Mouse (Mus musculus) gastrocnemius, adult 2 months (tissue): ENCODE data around the gene Atp6v0a1. TPM values are rescaled to one million over a fixed set of nuclear protein-coding genes. Genes with fewer than 3 reads are reported as not detected.
"Not testable (repeated sequence)": the region's sequence is repeated elsewhere in the genome, so short reads cannot be mapped to it uniquely, and the experiment has no call there.

Experiments
- DNase-seq: peaks from one replicate; pipeline ENCODE4 v3.0.0; 2022
- H3K27ac ChIP-seq: fragments of 200-600 bp; 2 replicates; pipeline ENCODE4 v1.8.1; 2022; ENCODE audit warnings: mild to moderate bottlenecking
- H3K4me3 ChIP-seq: fragments of 200-600 bp; 2 replicates; pipeline ENCODE4 v1.8.1; 2022; ENCODE audit warnings: mild to moderate bottlenecking, moderate library complexity
- CTCF ChIP-seq: fragments of 200-600 bp; IDR thresholded peaks from 2 replicates; pipeline ENCODE4 v1.8.1; 2022; ENCODE audit warnings: antibody characterized with exemption, mild to moderate bottlenecking, moderate library complexity
- intact Hi-C: fragments of 180-260 bp; cut with DNase I; formaldehyde crosslinking; loops from one replicate; pipeline ENCODE4 v1.15.1; 2025
- total RNA-seq, 2 experiments: library from RNA; stranded (reverse); gene quantifications; 2 replicates each; pipeline ENCODE4 v1.2.3; 2021

The Atp6v0a1 gene
- total RNA-seq, 2 experiments from 2014 or later = 59.6 to 65.2 TPM

DNA sequence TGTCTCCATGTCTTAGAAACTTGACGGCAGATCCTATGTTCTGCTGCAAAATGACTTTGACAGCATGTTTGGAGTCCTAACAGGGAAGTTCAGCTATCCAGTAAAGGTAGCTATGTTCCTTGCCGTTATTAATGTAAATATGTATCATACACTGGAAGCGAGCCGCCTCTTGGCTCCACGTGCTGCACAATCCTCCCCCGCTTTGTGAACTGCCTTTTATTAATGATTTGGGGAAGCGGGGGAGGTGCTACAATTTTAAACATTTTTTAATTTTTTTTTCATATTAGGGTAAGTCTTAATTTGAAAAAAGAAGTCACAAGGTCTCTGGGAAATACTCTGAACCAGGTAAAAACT lies 25.5 kb upstream of the Atp6v0a1 start:
- TF ChIP-seq CTCF = no peak
- DNase-seq = no peak
- Histone ChIP-seq H3K27ac (peak overlapping the region; percentile 75), H3K4me3 (peak overlapping the region; percentile 71)
- intact Hi-C loops = loop anchor here (1.0 to 5.0 kb wide), 2 partner anchors 74 to 189 kb away; partner anchors contain the start of genes Cntnap1 and Plekhh3

DNA sequence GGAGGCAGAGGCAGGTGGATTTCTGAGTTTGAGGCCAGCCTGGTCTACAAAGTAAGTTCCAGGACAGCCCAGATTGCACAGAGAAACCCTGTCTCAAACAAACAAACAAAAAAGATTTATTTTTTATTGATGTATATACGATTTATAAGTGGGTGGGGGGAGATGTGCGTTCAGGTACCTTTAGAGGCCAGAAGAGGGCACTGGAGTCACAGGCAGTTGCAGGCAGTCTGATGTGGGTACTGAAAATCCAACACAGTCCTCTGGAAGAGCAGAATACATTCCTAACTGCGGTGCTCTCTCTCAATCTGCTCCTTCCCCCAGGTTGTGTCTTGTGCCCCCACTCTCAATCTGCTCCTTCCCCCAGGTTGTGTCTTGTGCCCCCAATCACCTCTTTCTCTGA lies 23.6 kb upstream of the Atp6v0a1 start:
- Histone ChIP-seq H3K27ac (no peak overlapping the region), H3K4me3 (no peak overlapping the region)
- intact Hi-C loops = no loop called here
- peak; percentile 44 for TF ChIP-seq CTCF
- no peak for DNase-seq

DNA sequence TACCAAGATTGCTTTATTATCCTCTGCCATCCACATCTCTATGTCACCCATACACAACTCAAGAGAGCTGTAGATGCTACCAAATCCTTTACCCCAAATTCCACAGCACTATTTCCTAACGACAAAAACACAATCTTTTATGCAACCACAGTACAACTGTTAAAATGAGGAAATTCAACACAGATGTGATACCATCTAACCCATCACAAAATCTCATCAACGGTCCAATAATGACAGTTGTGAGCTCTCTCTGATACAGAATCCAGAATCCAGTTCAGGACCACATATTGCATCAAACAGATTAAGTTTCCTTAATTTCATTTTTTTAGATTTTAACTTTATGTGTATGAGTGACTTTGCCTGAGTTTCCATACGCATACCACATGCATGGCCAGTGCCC lies 20.6 kb upstream of the Atp6v0a1 start:
- intact Hi-C loops = no loop called here
- Histone ChIP-seq H3K4me3 (no peak overlapping the region), H3K27ac (no peak overlapping the region)
- no peak for TF ChIP-seq CTCF
- DNase-seq = no peak

DNA sequence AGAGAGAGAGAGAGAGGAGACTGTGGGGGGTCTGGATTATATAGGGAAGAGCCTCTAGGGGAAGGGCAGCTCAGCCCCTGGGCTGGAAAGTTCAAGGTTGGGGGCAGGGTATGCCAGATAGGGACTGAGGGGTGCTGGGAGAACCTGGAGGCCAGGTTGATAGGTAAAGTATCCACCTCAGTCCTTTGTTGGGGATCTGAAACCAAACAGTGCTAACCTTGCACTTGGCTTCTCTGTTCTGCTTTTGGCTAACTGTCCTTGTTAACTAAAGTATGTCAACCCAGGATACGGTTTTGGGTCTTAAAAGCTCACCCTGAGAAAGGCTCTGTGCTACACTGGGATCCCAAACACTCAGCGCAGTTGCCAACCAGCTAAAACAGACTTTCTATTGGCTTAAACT lies 19.6 kb upstream of the Atp6v0a1 start:
- no peak for TF ChIP-seq CTCF
- no peak overlapping the region for H3K4me3 ChIP-seq
- intact Hi-C loops = no loop called here
- no peak overlapping the region for H3K27ac ChIP-seq
- no peak for DNase-seq

DNA sequence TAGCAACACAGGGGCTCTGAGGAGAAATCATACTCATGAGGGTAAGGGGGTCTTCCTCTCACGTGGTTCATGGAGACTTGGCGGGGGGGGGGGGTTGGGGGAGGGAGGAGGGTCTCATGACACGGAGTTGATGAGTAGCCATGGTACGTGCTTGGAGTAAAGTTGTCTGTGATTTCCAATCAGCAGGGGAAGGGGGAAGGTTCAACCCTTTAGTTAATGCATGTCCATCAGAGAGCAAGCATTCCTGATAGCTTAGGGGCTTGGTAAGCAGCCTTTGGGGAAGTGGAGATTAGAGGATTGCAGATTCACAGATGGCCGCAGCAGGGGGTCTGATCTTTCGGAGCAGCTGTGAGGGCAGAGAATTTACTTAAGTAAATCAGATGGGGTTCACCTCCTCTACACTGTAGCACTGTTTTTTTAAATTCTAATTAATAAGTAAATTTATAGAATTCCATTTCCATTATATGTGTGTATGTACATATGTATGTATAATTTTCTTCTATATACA lies 18.2 kb upstream of the Atp6v0a1 start:
- Histone ChIP-seq H3K4me3 (no peak overlapping the region), H3K27ac (no peak overlapping the region)
- no peak for TF ChIP-seq CTCF
- DNase-seq = no peak
- intact Hi-C loops = no loop called here

DNA sequence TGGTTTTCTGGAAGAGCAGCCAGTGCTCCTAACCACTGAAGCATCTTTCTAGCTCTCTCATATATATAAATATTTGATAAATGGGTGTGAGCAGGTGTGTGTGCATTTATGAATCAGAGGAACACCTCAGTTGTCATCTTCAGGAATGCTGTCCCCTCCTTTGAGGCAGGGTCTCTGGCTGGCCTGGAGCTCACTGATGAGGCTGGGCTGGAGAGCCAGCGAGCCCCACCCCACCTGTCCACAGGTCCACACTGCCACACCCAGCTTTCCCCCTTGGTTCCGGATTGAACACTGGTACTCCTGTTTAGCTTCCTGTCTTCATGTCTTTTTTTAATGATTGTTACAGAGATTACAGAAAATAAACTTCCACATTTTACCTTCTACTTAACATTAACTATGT lies 15.8 kb upstream of the Atp6v0a1 start:
- intact Hi-C loops = no loop called here
- no peak overlapping the region for H3K4me3 ChIP-seq
- no peak overlapping the region for H3K27ac ChIP-seq
- no peak for DNase-seq
- no peak for TF ChIP-seq CTCF

DNA sequence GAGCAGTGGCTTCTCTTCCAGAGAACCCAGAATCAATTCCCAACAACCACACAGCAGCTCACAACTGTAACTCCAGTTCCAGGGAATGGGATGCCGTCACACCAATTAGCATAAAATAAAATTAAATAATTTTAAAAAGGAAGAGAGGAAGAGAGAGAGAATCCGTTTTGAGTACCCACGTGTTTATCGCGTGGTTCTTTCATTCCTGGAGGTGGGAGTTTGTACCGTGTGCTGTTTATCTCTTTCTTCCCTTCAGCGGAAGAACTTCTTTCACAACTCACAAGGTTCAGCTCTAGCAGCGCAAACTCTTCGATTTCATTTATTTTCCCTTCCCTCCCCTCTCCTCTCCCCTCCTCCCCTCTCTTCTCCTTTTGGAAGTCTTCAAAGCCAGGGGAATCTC lies 15.0 kb upstream of the Atp6v0a1 start:
- intact Hi-C loops = no loop called here
- Histone ChIP-seq H3K4me3 (peak overlapping the region; percentile 19; the same call in 1 of the 2 replicates), H3K27ac (no peak overlapping the region)
- no peak for DNase-seq
- no peak for TF ChIP-seq CTCF

DNA sequence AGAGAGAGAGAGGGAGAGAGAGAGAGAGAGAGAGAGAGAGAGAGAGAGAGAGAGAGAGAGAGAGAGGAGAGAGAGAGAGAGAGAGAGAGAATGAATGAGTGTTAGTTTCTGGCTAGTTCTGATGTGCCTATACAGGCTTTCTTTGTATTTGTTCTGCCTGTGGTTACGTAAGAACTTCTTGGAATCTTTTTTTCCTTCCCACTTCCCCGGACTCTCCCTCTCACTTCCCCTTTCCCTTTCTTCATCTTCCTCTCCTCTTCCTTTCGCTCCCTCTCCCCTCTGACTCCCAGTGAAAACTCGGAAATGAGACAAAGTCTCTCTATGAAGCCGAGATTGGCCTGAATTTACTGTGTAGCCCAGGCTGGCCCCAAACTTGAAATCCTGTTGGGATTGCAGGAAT lies 14.6 kb upstream of the Atp6v0a1 start:
- no peak overlapping the region for H3K27ac ChIP-seq
- no peak for DNase-seq
- intact Hi-C loops = no loop called here
- no peak for TF ChIP-seq CTCF
- no peak overlapping the region for H3K4me3 ChIP-seq

DNA sequence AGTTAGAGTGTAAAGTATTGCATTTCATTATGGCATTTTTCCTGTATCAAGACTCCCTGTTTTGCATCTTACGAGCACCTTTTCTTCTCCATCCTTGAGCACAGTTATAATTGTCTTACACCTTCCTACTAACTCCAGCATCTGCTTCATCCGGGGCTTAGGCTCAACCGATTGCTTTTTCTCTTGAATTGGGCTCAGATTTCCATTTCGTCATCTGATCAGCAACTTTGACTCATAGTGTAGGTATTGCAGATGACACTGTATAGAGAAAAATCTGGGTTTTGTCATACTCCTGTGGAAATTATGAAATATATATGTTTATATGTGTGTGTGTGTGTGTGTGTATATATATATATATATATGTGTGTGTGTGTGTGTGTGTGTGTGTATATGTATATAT lies 12.8 kb upstream of the Atp6v0a1 start:
- Histone ChIP-seq H3K27ac (no peak overlapping the region), H3K4me3 (no peak overlapping the region)
- DNase-seq = no peak
- intact Hi-C loops = no loop called here
- no peak for TF ChIP-seq CTCF

DNA sequence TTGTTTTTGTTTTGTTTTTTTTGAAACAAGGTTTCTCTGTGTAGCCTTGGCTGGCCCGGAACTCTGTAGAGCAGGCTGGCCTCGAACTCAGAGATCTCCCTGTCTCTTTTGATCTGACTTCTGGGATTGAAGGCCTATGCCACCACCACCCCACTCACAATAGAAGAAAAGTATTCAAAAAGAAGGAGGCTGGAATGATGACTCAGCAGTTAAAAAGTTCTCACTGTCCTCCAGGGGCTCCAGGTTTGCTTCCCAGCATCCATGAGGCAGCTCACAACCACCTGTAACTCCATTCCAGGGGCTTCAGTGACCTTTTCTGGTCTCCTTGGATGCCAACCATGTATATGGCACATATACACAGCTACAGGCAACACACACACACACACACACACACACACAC lies 10.4 kb upstream of the Atp6v0a1 start:
- no peak for TF ChIP-seq CTCF
- intact Hi-C loops = no loop called here
- no peak for DNase-seq
- Histone ChIP-seq H3K27ac (no peak overlapping the region), H3K4me3 (no peak overlapping the region)

DNA sequence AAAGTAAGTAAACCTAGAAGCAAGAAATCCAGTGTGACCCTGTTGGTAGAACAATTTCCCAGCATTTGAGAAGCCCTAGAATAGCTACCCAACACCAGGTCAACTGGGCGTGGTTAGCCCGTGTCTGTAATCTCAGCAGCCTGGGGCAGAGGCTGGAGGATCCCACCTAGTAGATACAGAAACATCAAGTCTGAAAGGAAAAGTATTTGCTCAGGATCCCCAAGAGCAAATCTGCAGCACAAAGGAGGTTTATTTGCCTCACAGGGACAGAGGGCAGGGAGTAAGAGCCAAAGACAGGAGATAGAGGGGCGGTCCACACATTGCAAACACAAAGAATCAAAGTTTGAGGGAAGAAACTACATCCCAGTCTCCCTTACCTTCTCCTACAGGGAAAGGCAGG lies 10.0 kb upstream of the Atp6v0a1 start:
- TF ChIP-seq CTCF = no peak
- intact Hi-C loops = no loop called here
- no peak for DNase-seq
- no peak overlapping the region for H3K27ac ChIP-seq
- H3K4me3 ChIP-seq = no peak overlapping the region

DNA sequence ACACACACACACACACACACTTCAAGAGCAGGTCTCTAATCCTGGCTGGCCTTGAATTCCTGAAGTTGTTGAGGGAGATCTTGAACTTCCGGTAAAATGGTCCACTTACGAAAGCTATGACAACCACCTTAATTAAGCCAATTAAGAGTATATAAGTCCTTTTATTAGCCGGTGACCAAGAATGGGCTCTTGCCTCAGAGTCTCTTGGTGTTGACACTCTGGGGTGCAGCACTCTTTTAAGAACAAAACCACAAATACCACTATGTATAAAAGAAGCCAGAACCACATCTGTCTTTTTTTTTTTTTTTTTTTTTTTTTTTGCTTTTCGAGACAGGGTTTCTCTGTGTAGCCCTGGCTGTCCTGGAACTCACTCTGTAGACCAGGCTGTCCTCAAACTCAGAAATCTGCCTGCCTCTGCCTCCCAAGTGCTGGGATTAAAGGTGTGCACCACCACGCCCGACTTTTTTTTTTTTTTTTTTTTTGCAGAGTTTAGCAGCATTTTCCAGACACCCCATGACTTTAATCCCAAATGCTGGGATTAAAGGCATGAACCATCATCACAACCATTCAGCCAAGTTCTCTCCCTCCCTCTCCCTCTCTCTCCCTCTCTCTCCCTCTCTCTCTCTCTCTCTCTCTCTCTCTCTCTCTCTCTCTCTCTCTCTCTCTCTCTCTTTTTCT lies 7.2 kb upstream of the Atp6v0a1 start:
- H3K4me3 ChIP-seq, intact Hi-C loops, H3K27ac ChIP-seq, DNase-seq: not testable (repeated sequence)

DNA sequence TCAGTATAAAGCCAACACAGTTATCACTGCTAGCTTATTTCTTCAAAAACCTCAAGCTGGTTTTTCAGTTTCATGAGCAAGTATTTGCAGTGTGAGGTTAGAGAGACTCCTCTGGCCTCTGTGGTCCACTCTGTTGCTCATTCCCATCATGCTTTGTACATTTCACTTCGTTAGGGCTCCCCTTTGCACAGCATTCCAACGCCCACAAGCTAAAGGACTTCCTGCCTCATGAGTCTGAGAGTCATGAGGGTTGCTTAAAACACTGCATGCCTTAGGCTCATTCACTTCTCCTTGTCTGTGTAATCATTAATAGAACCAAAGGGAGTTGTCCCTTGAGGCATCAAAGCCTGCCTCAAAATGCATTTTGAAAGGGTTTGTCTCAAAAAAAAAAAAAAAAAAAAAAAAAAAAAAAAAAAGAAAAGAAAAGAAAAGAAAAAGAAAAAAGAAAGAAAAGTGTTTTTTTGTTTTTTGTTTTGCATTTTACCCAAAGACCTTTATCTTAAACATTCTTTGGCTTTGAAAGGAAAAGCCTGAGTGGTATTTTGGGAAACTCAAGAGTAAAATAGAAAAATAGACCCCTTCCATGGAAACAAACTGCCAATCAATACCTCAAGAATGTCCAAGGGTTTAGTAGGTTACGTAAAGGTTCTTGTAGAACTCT lies 6.1 kb upstream of the Atp6v0a1 start:
- intact Hi-C loops = no loop called here
- H3K27ac ChIP-seq = no peak overlapping the region
- DNase-seq = no peak
- no peak for TF ChIP-seq CTCF
- H3K4me3 ChIP-seq = no peak overlapping the region
